Mouse (Mus musculus) cerebellum, adult 2 months (tissue): ENCODE measurements around the gene Cd52.

Experiments used
- CTCF ChIP-seq: fragments of 200-500 bp; IDR thresholded peaks from 2 replicates; pipeline ENCODE4 v1.5.1; 2011; ENCODE audit warnings: low read depth, mild to moderate bottlenecking, control low read depth, low read length, moderate library complexity, borderline replicate concordance; ENCODE audit not compliant: insufficient read depth
- POLR2A ChIP-seq: fragments of 200-500 bp; IDR thresholded peaks from 2 replicates; pipeline ENCODE4 v1.6.1; 2011; ENCODE audit warnings: low read length, control low read depth, borderline replicate concordance; ENCODE audit not compliant: insufficient read depth

DNA sequence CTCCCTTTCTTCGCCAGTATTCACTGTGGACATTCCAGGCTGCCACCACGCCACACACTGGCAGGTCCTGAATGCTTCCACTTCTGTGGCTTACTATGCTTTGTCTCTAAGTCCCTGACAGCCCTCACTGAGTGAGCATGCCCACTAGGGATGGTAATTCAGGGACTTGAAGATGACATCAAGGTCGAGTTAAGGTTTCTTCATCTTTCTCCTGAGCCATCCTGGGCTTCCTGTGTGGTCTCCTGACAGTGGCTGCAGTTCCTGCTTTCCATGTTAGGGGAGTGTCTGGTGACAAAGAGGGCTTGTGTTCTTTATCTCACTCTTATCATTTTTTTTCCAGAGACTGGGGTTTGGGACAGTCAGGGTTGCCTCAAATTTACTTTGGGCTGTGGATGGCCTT is 15.8 kb upstream of the Cd52 start:
- TF ChIP-seq POLR2A (no peak), CTCF (no peak)
